In genomic region chr9:115942989-115943388, GRCm38 (mm10) we compare ENCODE assay signal across 8 mouse cellular contexts. TPM values are rescaled to one million over a fixed set of nuclear protein-coding genes. Genes with fewer than 3 reads are reported as not detected.
DNase-seq lines count a peak whose midpoint lies in the region; ATAC-seq lines count a peak whose summit lies in the region.

No protein-coding gene starts in this region.

- H3K9me3 ChIP-seq in hindbrain, embryonic 10.5 days: no peaks in the 10 kb centered on the region
- no peaks in the 10 kb centered on the region for H3K9me3 ChIP-seq in hindbrain, embryonic 14.5 days (ENCODE audit: control insufficient read depth, low read length)

- intact Hi-C loops in heart, postnatal 25 days (cut with DNase I): no loop called here

- peaks cover 10% of the 10 kb centered on the region; the same call in 1 of the 2 replicates for H3K4me1 ChIP-seq in hindbrain, embryonic 10.5 days (replicated peaks)
- H3K4me1 ChIP-seq in hindbrain, embryonic 14.5 days (replicated peaks; ENCODE audit: control insufficient read depth, insufficient read depth, low read length): peaks cover 9% of the 10 kb centered on the region; the same call in 1 of the 2 replicates

- H3K36me3 ChIP-seq in hindbrain, embryonic 10.5 days: no peaks in the 10 kb centered on the region
- no peaks in the 10 kb centered on the region for H3K36me3 ChIP-seq in hindbrain, embryonic 14.5 days (replicated peaks; ENCODE audit: control insufficient read depth, insufficient read depth)

- H3K27ac ChIP-seq in hindbrain, embryonic 10.5 days: peak overlapping the region; percentile 59
- H3K27ac ChIP-seq in hindbrain, embryonic 14.5 days: no peak overlapping the region

- WGBS in hindbrain, embryonic 10.5 days: 45% methylated on average over 7 of the region's 7 CpGs
- WGBS in hindbrain, embryonic 14.5 days: 25% methylated on average over 7 of the region's 7 CpGs

- no peak overlapping the region for H3K4me3 ChIP-seq in hindbrain, embryonic 10.5 days
- no peak overlapping the region for H3K4me3 ChIP-seq in hindbrain, embryonic 14.5 days (replicated peaks; ENCODE audit: low read length)

- H3K9ac ChIP-seq in hindbrain, embryonic 14.5 days: no peak overlapping the region

- H3K4me2 ChIP-seq in hindbrain, embryonic 14.5 days (replicated peaks): no peak overlapping the region

- ATAC-seq in hindbrain, embryonic 14.5 days (ENCODE audit: low FRiP score): no peak
- peak; percentile 61 for ATAC-seq in megakaryocyte, adult 5-6 weeks (ENCODE audit: poor library complexity, severe bottlenecking)

- H3K27me3 ChIP-seq in hindbrain, embryonic 10.5 days (ENCODE audit: insufficient read depth, poor library complexity, severe bottlenecking): no peaks in the 10 kb centered on the region
- no peaks in the 10 kb centered on the region for H3K27me3 ChIP-seq in hindbrain, embryonic 14.5 days (ENCODE audit: control insufficient read depth, insufficient read depth, low read length)

- no peak for DNase-seq in hindbrain, embryonic 10.5 days (ENCODE audit: low spot score)
- no peak for DNase-seq in hindbrain, embryonic 14.5 days (ENCODE audit: low spot score)
- DNase-seq in frontal cortex, postnatal 14 days (ENCODE audit: low spot score in 2 of 2): peak; percentile 26 to 42
- peak; percentile 40 to 53 for DNase-seq in right cerebral cortex, postnatal 36 days (ENCODE audit: low spot score in 2 of 2)
- DNase-seq in heart, postnatal 4 days: no peak
- DNase-seq in heart, postnatal 25 days (ENCODE audit: low spot score): no peak
- DNase-seq in kidney, adult 8-10 months: no peak

RNA-seq across cellular contexts. Expression of gene Gadl1, which starts 33.7 kb away (rescaled TPM):
- polyA plus RNA-seq in hindbrain, embryonic 10.5 days (2016; fragmentation: Nextera tagmentation; extraction: Ambion mirVana): 0.47 and 0.50 TPM in 2 replicates
- polyA plus RNA-seq in hindbrain, embryonic 14.5 days (2014; fragmentation: Nextera tagmentation; extraction: Ambion mirVana): 0.16 and 0.23 TPM in 2 replicates
- total RNA-seq in megakaryocyte, adult 5-6 weeks (2015): not detected in 2 replicates
- total RNA-seq in megakaryocyte, adult 5-6 weeks (2017): 0.24 TPM in 1 of 2 replicates, not detected in the other
- total RNA-seq in heart, postnatal 4 days (2021): 1 to 10 TPM; 1.0 to 1.2 TPM
- total RNA-seq in heart, postnatal 25 days (2021): under 1 TPM in 1 of 2 experiments, not detected in 1; 0.05 TPM

Comparison
In these comparisons a context has a peak if more than half of its experiments do, and no peak if none do; other contexts are left out.
1. DNase-seq: peak in frontal cortex, postnatal 14 days (2 of 2) and right cerebral cortex, postnatal 36 days (2 of 2); none in hindbrain, embryonic 10.5 days (single experiment), hindbrain, embryonic 14.5 days (single experiment), heart, postnatal 4 days (single experiment), heart, postnatal 25 days (single experiment) and kidney, adult 8-10 months (0 of 2).